Mouse (Mus musculus) midbrain, postnatal 0 days (tissue): Measurements from ENCODE around the gene Slc25a35. TPM values are rescaled to one million over a fixed set of nuclear protein-coding genes. Genes with fewer than 3 reads are reported as not detected.
A peak's percentile ranks its signal among the peaks of the same experiment; 100 is the strongest.

ENCODE experiments used
- ATAC-seq: fragments of 200-750 bp; cut with Nextera tagmentation; 2 replicates; pipeline ENCODE4 v1.8.0; 2017; ENCODE audit warnings: moderate number of reproducible peaks, mild to moderate bottlenecking, moderate TSS enrichment, moderate library complexity; ENCODE audit not compliant: low FRiP score
- DNase-seq: peaks from one replicate; pipeline ENCODE4 v3.0.0-alpha.2; 2015; ENCODE audit warnings: low spot score
- H3K27ac ChIP-seq: fragments of 300-500 bp; sonication (generic); 2 replicates; pipeline ENCODE4 v1.5.1; 2014; ENCODE audit warnings: low read depth, mild to moderate bottlenecking, low read length, mixed read lengths
- H3K27me3 ChIP-seq: fragments of 300-500 bp; sonication (generic); 2 replicates; pipeline ENCODE4 v1.6.1; 2014; ENCODE audit warnings: low read length, control low read depth, mixed read lengths; ENCODE audit not compliant: insufficient read depth
- H3K36me3 ChIP-seq: fragments of 300-500 bp; sonication (generic); 2 replicates; pipeline ENCODE4 v1.6.1; 2014; ENCODE audit warnings: low read length, control low read depth, mixed read lengths; ENCODE audit not compliant: insufficient read depth
- H3K4me1 ChIP-seq: fragments of 300-500 bp; sonication (generic); 2 replicates; pipeline ENCODE4 v1.6.1; 2014; ENCODE audit warnings: mild to moderate bottlenecking, control low read depth, antibody characterized with exemption, low read length, mixed read lengths; ENCODE audit not compliant: insufficient read depth
- H3K4me2 ChIP-seq: fragments of 300-500 bp; sonication (generic); 2 replicates; pipeline ENCODE4 v1.6.1; 2014; ENCODE audit warnings: low read depth, mild to moderate bottlenecking, low read length, mixed read lengths; ENCODE audit not compliant: poor library complexity, severe bottlenecking
- H3K4me3 ChIP-seq: fragments of 300-500 bp; sonication (generic); 2 replicates; pipeline ENCODE4 v1.5.1; 2014; ENCODE audit warnings: low read depth, mild to moderate bottlenecking, low read length, moderate library complexity
- H3K9ac ChIP-seq: fragments of 300-500 bp; sonication (generic); replicated peaks from 2 replicates; pipeline ENCODE4 v1.6.1; 2014; ENCODE audit warnings: mild to moderate bottlenecking, low read length, moderate library complexity, mixed read lengths; ENCODE audit not compliant: poor library complexity, severe bottlenecking
- H3K9me3 ChIP-seq: fragments of 300-500 bp; sonication (generic); 2 replicates; pipeline ENCODE4 v1.6.1; 2016; ENCODE audit warnings: low read length, control low read depth
- CTCF ChIP-seq: IDR thresholded peaks from 2 replicates; pipeline ENCODE4 v1.5.1; 2016; ENCODE audit warnings: antibody characterized with exemption, mild to moderate bottlenecking
- WGBS: fragments of 180-500 bp; shearing (Covaris S2); extraction: QIAGEN DNeasy Blood & Tissue Kit; methylation state at CpG from one replicate; pipeline ENCODE4 v1.1.7; 2014; 5-methylcytosine and 5-hydroxymethylcytosine counted together
- polyA plus RNA-seq: library from polyadenylated mRNA; unstranded; fragments of >200 nt; fragmentation: Nextera tagmentation; extraction: Ambion mirVana; gene quantifications from 2 replicates; pipeline ENCODE4 v1.2.1, GENCODE M21; 2015
- total RNA-seq: library from RNA; depleted of rRNA; stranded (reverse); fragments of >200 nt; gene quantifications from 2 replicates; pipeline ENCODE4 v1.2.3, GENCODE M21; 2014; rRNA removed

Slc25a35 gene
- total RNA-seq: 0.93 and 1.4 TPM in 2 replicates
- polyA plus RNA-seq: 1.5 and 2.0 TPM in 2 replicates

GRCm38 (mm10) chr11:68967337-68968282, at the start of gene Slc25a35:
TSS of gene Slc25a35 (plus strand) at chr11:68968131.
- DNase-seq: peak; percentile 94
- no peaks in the 10 kb centered on the region for H3K36me3 ChIP-seq
- H3K4me3 ChIP-seq: peak within 1 kb of the TSS; percentile 64

DNA sequence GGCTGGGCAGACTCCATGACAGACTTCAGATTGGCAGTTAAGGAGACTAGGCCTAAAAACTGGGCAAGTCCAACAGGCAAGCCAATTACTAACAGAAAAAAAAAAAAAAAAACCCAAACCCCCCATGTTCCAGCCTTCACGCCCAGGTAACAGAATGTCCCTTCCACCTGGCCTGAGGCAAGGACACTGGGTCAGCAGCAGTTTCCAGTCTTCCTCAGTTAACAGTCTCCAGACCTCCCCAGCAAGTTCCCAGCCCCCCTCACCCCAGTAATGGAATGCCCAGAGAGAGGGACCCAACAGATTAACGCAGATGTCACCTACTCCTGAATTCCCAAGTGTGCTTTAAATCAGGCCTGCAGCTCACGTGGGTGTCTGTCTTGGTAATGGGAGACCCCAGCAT, 44.7 kb upstream of the Slc25a35 start:
- H3K9me3 ChIP-seq: no peaks in the 10 kb centered on the region
- DNase-seq (no peak), ATAC-seq (no peak)
- 61% methylated on average over 3 of the region's 3 CpGs for WGBS
- TF ChIP-seq CTCF: no peak
- no peaks in the 10 kb centered on the region for H3K4me1 ChIP-seq
- H3K27me3 ChIP-seq: no peaks in the 10 kb centered on the region
- H3K27ac ChIP-seq: no peak overlapping the region
- no peaks in the 10 kb centered on the region for H3K36me3 ChIP-seq
- no peak overlapping the region for H3K4me2 ChIP-seq
- H3K9ac ChIP-seq: no peak overlapping the region
- H3K4me3 ChIP-seq: no peak overlapping the region

More at GRCm38 (mm10) chr11:68967337-68968282, at the start of gene Slc25a35:
- peak; percentile 93 for ATAC-seq
- peak; percentile 30 for TF ChIP-seq CTCF
- H3K27ac ChIP-seq: 0 out of 2 replicates have a peak within 1 kb of the TSS, but pooled peaks have one; percentile 43
- peak within 1 kb of the TSS; percentile 71 for H3K9ac ChIP-seq
- H3K9me3 ChIP-seq: no peaks in the 10 kb centered on the region
- H3K4me1 ChIP-seq: 0 out of 2 replicates have a peak, but pooled peaks cover 9% of the 10 kb centered on the region
- WGBS: under 1% methylated on average over 50 of the region's 50 CpGs
- H3K4me2 ChIP-seq: peak within 1 kb of the TSS; percentile 94
- H3K27me3 ChIP-seq: no peaks in the 10 kb centered on the region

DNA sequence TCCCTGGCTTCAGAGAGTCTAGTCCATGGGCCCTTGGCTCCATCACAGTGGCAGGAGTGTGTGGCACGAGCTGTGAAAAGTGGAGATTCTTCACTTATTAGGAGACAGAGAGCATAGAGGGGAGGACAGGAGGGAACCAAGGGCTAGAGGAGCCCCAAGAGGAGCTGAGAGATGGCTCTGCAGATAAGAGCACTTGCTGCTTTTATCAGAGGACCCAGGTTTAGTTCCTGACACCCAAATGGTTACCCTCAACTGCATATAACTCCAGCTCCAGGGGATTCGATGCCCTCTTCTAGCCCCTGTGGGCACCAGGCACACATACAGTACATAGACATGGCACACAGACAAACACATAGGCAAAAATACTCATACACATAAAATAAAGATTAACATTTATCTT, 43.2 kb upstream of the Slc25a35 start:
- no peak for DNase-seq
- TF ChIP-seq CTCF: no peak
- 83% methylated on average over 2 of the region's 2 CpGs for WGBS

DNA sequence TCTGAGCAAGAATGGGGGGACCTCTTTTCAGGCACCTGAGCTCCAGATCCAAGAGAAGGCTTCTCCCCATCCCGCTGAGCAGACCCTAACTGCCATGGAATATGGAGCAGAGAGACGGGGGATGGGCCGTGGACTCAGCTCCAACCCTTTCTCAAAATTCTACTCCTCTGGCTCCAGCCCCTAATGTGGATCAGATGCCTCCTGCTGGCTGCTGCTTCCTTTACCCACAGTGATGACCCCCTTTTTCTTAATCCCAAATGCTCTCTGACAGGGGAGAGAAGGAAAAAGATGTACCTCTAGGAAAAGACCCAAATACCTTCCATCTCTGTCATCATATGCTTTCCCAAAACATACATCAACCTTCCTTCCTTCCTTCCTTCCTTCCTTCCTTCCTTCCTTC, 41.0 kb upstream of the Slc25a35 start, which contains the start of gene Odf4:
Gene Odf4, minus strand, starts transcription at position 101 of the 400 bp plus-strand sequence.
- WGBS: 74% methylated on average over 3 of the region's 3 CpGs

More for the DNA sequence above, 43.2 kb upstream of the Slc25a35 start:
- no peaks in the 10 kb centered on the region for H3K4me1 ChIP-seq
- no peak overlapping the region for H3K9ac ChIP-seq
- H3K4me3 ChIP-seq: no peak overlapping the region
- no peaks in the 10 kb centered on the region for H3K27me3 ChIP-seq
- H3K9me3 ChIP-seq: no peaks in the 10 kb centered on the region
- no peaks in the 10 kb centered on the region for H3K36me3 ChIP-seq
- H3K4me2 ChIP-seq: no peak overlapping the region
- no peak for ATAC-seq
- H3K27ac ChIP-seq: no peak overlapping the region

DNA sequence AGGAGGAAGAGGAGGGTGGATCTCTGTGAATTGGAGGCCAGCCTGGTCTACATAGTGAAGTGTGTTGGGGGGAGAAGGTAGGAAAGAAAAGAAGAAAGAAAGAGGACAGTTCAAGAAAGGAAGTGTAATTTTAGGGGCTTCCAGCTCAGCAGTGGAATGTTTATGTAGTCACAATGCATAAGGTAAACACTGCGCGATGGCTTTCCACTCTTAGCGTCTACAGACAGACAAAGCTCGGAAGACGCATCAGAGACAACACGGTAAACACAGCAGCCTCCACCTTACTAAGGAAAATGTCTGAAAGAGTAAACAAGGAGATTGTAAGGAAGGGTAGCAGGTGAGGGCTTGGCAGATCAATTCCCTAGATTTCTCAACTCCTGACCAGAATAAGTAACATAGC, 38.0 kb upstream of the Slc25a35 start:
- Histone ChIP-seq H3K9ac (no peak overlapping the region), H3K4me1 (no peaks in the 10 kb centered on the region), H3K4me2 (no peak overlapping the region), H3K4me3 (no peak overlapping the region), H3K36me3 (no peaks in the 10 kb centered on the region), H3K27ac (no peak overlapping the region), H3K27me3 (no peaks in the 10 kb centered on the region), H3K9me3 (no peaks in the 10 kb centered on the region)
- no peak for TF ChIP-seq CTCF
- DNase-seq: no peak
- ATAC-seq: no peak
- WGBS: 87% methylated on average over 6 of the region's 6 CpGs

More for the DNA sequence above, 41.0 kb upstream of the Slc25a35 start, which contains the start of gene Odf4:
- Histone ChIP-seq H3K27me3 (no peaks in the 10 kb centered on the region), H3K27ac (no peak within 1 kb of the TSS), H3K4me2 (no peak within 1 kb of the TSS), H3K9ac (no peak within 1 kb of the TSS), H3K36me3 (no peaks in the 10 kb centered on the region), H3K4me3 (no peak within 1 kb of the TSS), H3K9me3 (no peaks in the 10 kb centered on the region), H3K4me1 (no peaks in the 10 kb centered on the region)
- DNase-seq (no peak), ATAC-seq (no peak)
- no peak for TF ChIP-seq CTCF
